Mouse (Mus musculus) regulatory T cell (primary cell): Measurements from ENCODE around the gene Kcnk3.

ENCODE experiments used
- in situ Hi-C: fragments of 300-600 bp; cut with MboI, MseI; formaldehyde crosslinking; loops from one replicate; pipeline ENCODE4 v1.15.1; 2025; ENCODE audit warnings: high pct_unique_total_duplicates

Kcnk3 gene

DNA sequence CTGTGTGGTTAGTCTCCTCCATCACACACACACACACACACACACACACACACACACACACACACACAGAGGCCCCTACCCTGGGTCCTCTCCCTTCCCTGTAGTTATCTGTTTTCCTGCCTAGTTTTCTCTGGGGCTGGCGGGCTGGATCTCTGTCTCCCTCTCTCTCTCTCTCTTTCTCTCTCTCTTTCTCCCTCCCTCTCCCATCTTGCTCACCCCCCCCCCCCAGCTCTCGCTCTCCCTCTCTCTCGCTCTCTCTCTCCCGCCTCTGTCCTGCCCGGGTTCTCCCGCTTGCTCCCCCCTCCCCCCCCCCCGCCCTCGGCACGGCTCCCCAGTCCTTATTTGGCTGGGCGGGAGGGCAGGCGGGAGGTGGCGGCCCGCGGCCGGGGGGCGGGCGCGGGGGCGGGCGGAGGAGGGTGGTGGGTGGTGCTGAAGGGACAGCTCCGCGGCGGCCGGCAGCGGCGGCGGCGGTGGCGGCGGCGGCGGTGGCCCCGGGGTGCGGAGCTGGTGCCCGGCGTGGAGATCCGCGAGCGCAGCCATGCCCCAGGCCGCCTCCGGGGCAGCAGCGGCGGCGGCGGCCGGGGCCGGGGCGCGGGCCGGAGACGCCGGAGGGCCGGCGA, at the start of gene Kcnk3:
Kcnk3 (plus strand) TSS at position 490 of the 620 bp plus-strand sequence.
- in situ Hi-C loops = no loop called here

DNA sequence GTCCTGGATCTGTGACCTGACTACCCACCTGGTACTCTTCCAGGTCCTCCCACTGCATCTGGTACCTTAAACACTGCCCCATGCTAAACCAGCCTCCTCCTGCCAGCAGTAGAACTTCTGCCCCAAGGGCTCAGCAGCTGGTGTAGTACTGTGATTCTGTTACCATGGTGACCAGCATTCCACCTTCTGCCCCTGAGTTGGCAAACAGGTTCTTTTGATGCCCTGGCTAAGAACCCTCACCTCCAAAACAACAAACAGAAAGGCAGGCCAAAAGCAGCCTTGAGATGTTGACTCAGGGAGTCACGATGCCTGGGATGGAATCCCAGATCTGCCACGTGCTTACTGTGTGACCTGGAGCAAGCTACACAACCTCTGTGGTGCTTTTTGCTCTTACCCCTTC, 42.3 kb upstream of the Kcnk3 start, which contains the start of gene Cib4:
Cib4 (minus strand) TSS at position 139 of the 400 bp plus-strand sequence.
- in situ Hi-C loops = no loop called here

DNA sequence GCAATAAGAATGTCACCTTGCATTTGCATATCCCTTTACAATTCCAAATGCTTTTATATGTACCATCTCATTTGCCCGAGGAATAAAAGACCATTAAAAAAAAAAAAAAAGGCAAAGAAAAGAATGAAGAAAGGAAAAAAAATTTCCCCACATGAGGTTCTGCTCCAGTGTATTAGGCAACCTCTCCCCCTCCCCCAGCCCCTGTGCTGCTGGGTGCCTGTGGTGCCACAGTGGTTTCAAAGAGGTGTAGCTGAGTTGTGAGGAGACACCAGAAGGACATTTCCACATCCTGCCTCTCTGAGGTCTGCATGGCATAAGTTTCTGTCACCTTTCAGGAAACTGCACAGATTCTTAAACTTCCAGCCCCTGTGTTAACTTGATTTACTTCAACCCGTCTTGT, 39.3 kb upstream of the Kcnk3 start:
- in situ Hi-C loops = no loop called here

DNA sequence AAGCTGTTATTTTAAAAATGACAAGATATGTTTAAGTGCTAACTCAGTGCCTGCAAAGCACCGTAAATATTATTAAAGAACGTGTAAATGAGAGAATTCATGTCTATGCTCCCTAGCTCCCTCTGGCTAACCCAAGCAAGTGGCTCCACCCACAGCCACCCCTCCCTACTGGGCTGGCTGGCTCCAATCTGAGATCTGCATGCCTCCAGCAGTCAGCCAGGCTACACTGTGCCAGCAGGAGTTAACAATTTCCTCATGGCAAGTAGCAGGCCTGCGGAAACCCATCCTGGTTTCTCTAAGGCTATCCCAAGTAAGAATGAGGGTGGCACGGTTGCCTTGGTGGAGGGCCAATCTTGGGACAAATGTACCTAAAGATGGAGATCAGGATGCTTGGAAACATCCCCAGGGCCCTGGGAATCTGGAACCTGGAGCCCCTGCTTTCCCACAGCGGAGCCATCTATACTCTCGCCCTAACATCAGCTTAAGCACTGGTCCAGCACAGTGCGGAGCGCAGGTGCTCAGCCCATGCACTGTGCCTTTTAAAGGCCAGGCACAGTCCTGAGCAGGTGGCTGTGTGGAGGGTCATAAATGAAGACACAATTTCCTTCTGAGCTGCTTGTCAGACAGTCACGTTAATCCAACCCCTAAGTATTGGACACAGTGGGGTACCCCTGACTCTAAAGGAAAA, 37.5 kb upstream of the Kcnk3 start:
- in situ Hi-C loops = no loop called here

DNA sequence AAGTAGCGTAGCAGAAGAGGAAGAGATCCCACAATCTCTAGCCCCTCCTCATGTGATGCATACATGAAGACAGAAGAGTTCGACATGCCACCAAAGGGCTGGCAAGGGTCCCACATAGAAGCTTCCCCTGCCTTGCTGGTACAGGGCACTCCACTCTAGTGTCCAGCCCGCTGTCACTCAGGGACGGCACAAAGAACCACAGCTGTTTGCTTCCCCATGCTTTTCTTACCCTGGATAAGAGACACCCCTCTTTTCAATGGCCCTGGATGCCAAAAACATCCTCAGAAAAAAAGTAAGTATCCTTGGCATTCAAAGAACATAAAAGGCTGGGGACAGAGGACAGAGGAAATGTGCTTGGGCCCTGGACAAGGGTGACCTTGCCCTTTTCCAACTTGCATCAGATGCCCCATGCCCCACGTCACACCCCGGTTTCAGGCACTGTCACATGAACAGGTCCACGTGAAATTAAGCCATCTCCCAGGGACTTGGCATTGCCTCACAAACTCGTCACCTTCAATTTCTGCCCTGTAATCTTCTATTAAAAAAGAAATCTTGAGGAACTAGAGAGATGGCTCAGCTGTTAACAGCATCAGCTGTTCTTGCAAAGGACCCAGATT, 36.8 kb upstream of the Kcnk3 start:
- in situ Hi-C loops = no loop called here

DNA sequence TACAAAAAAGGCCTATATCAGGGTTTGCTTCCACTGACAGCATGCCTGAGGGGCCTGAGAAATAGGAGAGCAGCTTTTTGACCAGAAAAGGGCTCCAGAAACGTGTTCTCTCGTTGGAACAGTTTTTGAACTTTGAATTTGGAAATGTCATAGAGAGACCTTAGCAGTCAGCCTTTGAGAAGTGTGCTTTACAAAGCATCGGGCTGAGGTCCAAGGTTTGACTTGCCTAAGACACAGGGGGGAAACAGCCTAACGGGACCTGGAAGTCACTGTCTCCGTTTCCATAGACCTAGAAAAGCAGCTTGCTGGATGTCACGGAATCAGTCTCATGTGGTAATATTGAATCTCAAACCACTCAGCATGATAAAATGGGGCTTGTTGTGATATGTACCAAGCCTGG, 36.0 kb upstream of the Kcnk3 start:
- in situ Hi-C loops = no loop called here

DNA sequence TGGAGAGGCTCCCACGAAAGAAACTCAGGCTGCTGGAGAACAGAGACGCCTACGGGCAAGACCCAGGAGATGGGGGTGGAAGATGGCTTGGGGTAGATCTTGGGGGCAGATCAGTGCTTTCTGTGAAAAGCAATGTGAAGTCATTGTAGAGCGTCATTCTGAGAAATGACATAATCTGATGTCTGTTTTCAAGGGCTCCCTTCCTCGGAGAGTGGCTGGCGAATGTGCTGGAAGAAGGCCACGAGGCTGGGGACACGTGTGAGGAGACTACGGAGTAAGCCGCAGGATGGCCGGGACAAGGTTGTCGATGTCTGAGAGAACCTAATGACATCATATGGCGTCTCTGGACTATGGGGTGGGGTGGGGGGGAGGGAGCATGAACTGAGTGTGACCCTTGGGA, 34.0 kb upstream of the Kcnk3 start:
- in situ Hi-C loops = no loop called here

DNA sequence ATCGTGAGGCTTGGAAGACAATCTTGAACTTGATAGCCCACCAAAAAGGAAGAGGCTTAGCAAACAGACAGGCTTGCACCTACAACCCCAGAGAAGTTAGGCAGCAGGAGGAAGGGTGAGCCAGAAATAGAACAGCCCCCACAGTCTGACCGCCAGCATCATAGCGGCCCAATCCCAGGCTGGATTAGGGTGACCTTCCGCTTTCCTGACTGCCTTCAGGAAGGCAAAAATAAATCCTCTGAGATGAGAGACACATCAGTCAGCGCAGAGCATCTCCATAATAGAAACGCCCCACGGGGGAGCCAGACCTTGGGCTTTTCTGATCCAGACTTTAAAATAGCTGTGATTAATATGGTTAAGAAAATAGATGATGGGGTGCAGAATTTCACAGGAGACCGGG, 33.0 kb upstream of the Kcnk3 start:
- in situ Hi-C loops = no loop called here

DNA sequence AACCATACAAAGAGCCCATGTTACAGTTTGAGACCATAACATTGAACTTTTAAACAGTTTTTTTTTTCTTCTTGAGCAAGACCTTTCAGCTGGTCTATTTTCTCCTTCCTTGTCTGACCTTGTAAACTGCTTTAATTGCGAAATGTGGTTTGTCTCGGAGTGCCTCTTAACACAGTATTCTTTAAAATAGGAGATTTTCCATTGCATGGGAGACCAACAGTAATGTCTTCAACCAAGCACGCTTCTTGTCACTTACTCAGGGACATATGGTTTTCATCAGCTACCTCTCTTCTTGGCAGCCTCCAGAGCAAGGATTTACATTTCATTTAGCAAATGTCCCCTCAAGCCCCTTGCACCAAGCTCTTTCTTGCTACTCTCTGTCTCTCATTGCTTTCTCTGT, 31.7 kb upstream of the Kcnk3 start:
- in situ Hi-C loops = no loop called here

DNA sequence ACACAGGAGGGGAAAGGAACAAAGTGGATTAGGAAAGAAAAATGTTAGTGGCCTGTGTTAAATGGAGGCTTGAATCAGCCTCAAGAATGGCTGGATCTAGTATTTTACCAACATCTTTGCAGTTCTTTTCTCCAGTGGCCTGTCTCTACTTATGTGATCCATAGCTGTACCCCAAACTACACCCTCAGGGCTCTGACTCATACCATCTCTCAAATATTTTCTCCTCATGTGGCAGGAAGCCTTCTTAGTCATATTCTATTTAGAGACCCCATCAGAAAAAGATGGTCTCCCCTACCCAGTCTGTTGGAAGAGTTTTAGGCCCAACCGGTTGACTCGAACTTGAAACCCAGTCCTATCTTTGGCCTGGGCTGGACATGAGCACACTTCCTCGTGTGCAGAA, 28.5 kb upstream of the Kcnk3 start:
- in situ Hi-C loops = no loop called here

DNA sequence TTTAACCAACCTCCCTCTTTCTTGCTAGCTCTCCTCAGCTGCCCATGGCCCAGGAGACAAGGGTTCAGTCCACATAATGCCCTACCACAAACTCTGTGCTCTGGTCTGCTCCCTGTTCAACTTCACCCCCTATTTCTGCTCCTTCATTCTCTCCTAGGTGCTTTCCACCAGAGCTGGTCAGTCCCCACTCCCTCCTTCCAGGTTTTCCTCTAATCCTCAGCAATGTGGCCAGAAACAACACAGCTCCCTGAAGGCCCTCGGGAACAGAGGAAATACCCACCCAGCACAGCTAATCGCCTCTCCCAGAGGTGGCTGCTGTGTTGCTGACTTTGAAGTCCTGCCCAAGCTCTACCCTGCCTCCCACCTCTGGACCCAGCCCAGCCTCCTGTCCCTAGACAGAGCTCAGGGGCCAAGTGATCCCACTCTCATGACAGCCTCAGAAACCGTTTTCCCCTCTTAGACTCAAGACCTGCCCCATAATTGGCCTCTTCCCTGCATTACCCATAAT, 27.9 kb upstream of the Kcnk3 start:
- in situ Hi-C loops = no loop called here

DNA sequence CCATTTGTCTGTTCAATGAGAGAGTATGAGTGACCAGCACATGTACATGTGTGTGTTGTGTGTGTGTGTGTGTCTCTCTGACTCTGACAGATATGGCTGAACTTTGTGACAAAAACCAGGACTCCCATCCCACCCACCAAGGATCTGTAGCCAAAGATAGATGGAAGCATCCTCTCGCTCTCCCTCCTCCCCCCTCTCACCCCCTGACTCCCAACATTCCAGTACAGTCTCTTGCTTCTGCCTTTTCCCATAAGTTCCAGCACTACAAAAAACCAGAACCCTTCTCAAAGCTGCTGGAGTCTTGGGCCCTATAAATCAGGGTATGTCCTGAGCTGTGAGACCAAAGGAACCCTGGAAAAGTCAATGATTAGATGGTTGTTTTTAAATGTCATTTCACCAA, 19.5 kb upstream of the Kcnk3 start:
- in situ Hi-C loops = no loop called here

DNA sequence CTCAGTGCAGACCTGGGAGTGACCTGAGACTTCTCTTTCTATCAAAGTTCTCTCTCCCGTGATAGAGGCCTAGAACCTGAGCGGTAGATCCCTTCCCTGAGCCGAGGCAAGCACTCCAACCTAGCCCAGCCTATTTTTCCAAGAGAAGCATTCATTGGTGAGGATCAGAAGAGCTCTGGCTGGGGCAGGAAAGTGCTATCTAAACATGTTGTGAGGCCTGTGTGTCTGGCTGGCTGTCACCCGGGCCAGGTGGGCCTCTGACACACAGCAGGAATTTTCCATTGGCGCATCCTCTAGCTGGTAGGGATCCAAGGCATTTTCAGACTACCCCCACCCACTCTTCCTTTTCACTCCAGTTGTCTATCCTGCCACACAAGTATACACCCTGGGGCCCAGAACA, 16.1 kb upstream of the Kcnk3 start:
- in situ Hi-C loops = no loop called here

DNA sequence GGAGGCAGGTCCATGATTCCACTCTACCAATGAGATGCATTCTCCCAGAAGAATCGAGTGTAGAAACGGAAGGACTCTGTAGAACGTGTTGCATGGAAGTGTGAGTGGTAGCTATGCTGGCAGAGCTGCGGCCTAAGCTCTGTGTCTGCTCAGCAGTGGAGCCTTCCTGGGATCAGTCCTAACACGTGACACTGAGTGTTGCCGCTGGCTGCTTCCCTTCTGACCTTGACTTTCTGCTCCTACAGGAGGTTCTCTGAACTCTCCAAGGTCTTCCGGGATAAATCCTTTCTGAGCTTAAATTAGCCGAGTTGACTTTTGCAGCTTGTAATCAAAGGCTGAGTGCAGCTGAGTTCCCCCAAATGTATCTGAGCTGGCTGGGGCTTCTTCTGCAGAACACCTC, 13.6 kb upstream of the Kcnk3 start:
- in situ Hi-C loops = no loop called here

DNA sequence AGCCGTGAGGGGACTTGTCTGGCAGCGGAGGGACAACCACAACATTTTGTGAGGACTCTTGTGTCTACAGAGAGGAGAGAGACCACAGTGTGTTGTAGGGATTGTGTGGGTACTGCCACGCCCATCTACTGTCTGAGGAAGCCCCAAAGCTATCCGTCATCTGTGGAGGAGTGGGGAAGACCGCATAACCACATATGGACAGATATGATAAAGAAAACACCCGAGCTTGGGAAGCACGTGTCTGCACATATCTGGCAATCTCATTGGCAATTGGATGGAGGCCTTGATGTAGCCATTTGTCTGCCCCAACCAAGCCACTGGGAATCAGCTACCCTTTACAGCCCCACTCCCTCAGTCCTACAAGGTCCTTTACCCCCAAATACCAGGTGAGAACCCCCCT, 11.7 kb upstream of the Kcnk3 start:
- in situ Hi-C loops = no loop called here

DNA sequence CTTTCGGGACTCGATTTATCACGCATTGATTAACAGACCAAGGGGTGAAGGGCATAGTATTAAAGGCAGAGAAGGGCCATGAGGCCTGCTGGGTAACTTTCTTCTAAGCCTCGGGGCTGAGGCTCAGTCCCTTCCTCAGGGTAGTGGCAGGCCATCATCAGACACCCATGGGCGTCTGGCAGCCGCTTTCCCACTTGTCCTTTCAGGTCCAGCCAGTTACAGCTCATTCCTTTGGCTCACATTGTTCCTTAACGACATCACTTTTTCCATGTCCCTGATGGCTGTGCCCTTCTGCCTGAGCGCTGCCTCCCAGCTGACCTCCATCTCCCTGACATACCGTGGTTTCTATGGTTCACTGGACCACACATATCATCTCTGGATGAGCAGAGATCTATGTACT, 10.7 kb upstream of the Kcnk3 start:
- in situ Hi-C loops = no loop called here

DNA sequence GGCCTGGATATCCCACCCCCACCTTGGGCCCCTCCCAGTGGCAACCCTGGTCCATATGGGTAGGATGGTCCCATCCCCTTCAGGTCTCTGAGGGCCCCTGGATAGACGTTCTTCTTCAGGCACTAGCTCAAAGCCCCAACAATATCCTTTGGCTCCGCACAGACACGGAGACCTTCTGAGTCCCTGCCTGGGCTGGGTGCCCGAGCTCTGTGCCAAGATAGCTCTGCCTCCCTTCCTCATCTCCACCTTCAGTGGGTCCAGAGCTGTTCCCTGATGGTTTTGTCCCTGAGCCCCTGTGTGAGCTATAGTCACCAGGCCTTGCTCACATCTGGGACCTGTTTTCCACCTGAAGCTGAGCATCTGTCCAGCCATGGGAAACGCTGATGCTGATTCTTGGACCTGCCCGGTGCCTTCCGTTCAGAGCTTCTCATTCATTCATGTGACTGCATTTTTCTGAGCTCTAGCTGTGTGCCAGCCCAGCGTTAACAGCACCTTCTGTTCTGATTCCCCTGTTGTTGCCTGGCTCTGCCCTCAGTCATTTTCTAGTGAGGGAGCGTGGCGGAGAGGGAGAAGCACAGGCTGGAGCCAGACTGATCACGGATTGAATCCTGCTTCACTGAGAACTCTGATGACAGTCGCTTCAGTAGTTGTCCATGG, 10.2 kb upstream of the Kcnk3 start:
- in situ Hi-C loops = no loop called here

DNA sequence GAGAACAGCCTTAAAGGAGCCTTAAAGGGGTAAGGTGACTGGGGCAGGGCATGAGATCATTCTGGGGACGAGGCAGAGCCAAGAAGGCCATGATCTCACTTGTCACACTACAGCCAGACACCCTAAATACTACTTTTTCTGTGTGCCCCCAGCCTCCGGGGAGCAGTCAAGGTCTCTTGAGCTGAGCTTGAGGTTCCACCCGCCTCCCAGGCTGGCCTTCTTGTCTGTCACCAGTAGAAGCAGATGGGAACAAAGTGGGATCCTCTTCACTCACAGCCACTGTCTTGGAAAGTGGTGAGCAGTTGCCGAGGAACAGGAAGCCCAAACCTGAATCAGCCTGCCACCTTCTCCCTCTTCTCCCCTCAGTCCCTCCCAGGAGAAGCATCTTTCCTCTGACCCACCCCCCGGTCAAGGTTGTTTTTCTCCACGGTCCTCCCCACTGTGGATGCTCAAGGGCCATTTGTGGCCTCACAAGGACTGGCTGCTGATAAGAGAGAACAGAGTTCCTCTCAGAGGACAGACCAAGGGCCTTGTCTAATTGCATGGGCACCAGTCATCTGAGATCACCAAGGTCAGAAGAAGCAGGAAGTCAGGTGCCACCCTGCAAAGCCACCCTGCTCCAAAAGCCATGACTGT, 9.4 kb upstream of the Kcnk3 start:
- in situ Hi-C loops = no loop called here

DNA sequence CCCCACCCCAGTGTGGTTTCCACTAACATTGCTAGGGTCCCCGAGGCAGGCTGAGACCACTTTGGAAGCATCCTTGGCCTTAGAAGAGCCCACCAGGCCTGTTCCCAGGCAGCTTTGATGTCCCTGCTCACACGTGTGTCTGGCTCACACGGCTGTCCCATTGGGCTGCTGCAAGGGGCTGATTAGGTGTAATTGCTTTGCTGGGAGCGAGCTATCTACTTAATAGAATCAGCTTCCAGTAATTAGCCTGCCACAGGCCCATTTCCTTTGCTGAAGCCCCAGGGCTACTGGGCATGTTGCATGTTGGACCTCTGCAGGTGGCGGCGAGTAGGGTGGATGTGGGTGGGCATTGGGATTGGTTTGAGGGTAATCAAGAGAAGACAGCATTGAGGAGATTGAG, 7.2 kb upstream of the Kcnk3 start:
- in situ Hi-C loops = no loop called here

DNA sequence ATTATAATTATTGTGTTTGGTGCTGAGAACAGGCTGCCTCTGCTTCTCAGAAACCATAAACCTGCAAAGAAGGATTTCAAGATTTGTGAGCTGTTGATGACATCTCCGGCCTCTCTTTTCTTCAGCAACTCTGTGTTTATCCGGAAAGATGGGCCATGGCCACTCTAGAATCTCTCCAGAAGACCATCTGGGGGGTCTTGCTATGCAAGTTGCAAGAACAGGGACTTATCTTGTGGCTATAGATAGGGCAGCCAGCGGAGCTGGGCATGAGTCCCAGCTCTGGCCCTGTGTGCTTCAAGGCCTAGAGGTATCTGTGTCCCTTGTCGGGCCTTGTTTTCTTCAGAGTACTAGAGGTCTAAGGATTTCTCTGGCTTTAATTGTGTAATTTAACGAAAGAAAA, 6.0 kb upstream of the Kcnk3 start:
- in situ Hi-C loops = no loop called here

DNA sequence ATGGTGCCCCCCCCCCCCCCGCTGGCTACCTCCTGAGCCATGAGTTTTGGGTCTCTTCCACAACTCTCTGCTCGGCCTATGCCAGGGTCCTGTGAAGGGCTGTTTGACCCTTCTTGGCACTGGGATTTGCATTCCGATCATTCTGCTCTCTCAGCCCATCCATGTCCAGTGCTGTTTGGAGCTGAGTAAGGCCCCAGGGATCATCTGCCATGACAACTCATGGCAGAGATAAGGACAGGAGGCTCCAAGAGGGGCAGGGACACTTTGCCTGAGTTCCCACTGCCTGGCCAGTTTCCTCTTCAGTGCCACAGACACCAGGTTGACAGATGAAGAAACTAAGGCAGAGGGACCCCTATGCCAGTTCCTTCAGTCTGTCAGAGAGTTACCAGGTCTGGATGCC, 1.4 kb upstream of the Kcnk3 start:
- in situ Hi-C loops = no loop called here

DNA sequence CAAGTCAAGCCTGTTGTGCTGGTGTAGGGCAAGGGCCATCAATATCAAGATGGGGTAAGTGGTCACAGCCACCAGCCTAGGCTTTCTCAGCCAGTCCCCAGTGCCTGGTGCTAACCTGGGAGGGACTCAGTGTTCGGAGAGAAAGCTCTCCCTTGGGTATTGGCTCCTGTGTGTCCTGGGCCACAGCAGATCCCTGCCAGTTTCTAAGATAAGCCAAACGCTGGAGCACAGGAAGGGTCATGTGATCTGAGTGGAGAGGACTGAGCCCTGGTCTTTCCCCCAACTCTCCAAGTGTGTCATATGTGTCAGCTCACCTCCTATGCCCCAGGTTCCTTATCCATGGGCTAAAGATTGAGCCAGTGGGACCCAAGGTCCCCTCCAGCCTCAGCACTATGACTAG, 869 bp upstream of the Kcnk3 start:
- in situ Hi-C loops = no loop called here
